ENCODE assay signal across 12 mouse cellular contexts in the genomic region with DNA sequence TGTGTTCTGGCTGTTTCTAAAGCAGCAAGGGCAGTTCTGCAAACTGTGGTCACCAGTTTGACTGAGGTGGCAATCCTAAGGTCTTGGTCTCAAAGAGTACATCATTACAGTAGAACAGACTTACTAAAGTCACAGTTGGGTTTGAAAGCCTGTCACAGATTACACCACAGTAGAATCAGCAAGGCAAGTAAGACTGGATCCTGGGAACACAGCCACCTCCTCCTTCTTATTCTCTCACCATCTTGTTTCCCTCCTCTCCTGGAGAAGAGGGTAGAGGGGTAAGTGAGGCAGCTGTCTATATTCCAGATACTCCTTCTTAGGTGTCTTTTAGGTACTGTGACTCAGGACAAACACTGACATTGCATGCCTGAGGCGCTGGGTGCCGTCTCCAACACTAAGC. TPM values are rescaled to one million over a fixed set of nuclear protein-coding genes. Genes with fewer than 3 reads are reported as not detected.
"Had no signal": no experiment of that assay in that cellular context is flagged by ENCODE, and none has a peak within 500 bp of the region (broad histone marks: within the 10 kb centered on the region; RNA-seq: fewer than 3 reads in every experiment).

No protein-coding gene starts in this region.

- DNase-seq: retina, postnatal 1 day; right cerebral cortex, adult 18-20 months; right cerebral cortex, postnatal 14 days; right cerebral cortex, postnatal 25 days; right cerebral cortex, postnatal 4 days; spleen, adult 18-20 months; thymus, adult 18-20 months; thymus, adult 2 months; thymus, postnatal 14 days; thymus, postnatal 25 days; thymus, postnatal 36 days had no signal

RNA-seq across cellular contexts. Expression of gene Mark1, which starts 14.6 kb away (rescaled TPM):
- total RNA-seq: neutrophil, adult 5-6 weeks had no signal
